Mouse (Mus musculus) midbrain, embryonic 10.5 days (tissue): ENCODE results near the gene Fto. TPM values are rescaled to one million over a fixed set of nuclear protein-coding genes. Genes with fewer than 3 reads are reported as not detected.

Source experiments
- DNase-seq: peaks from one replicate; pipeline ENCODE4 v3.0.0-alpha.2; 2017; ENCODE audit warnings: low spot score
- H3K27ac ChIP-seq: fragments of 300-500 bp; sonication (generic); replicated peaks from 2 replicates; pipeline ENCODE4 v1.5.1; 2016; ENCODE audit warnings: mild to moderate bottlenecking
- H3K27me3 ChIP-seq: fragments of 300-500 bp; sonication (generic); 2 replicates; pipeline ENCODE4 v1.6.1; 2016; ENCODE audit warnings: low read depth, mild to moderate bottlenecking; ENCODE audit not compliant: poor library complexity, severe bottlenecking
- H3K36me3 ChIP-seq: fragments of 300-500 bp; sonication (generic); 2 replicates; pipeline ENCODE4 v1.6.1; 2016; ENCODE audit warnings: mild to moderate bottlenecking, moderate library complexity
- H3K4me1 ChIP-seq: fragments of 300-500 bp; sonication (generic); 2 replicates; pipeline ENCODE4 v1.6.1; 2016
- H3K4me3 ChIP-seq: fragments of 300-500 bp; sonication (generic); 2 replicates; pipeline ENCODE4 v1.5.1; 2016; ENCODE audit warnings: mild to moderate bottlenecking, moderate library complexity
- H3K9me3 ChIP-seq: fragments of 300-500 bp; sonication (generic); replicated peaks from 2 replicates; pipeline ENCODE4 v1.6.1; 2016; ENCODE audit warnings: mild to moderate bottlenecking
- WGBS: fragments of 180-500 bp; shearing (Covaris S2); methylation state at CpG from one replicate; pipeline ENCODE4 v1.1.7; 2016; 5-methylcytosine and 5-hydroxymethylcytosine counted together
- polyA plus RNA-seq: library from polyadenylated mRNA; unstranded; fragments of >200 nt; fragmentation: Nextera tagmentation; extraction: Ambion mirVana; gene quantifications from 2 replicates; pipeline ENCODE4 v1.2.1, GENCODE M21; 2016

The Fto gene
- polyA plus RNA-seq, 1 experiment from 2014 or later = 91.3 TPM

DNA sequence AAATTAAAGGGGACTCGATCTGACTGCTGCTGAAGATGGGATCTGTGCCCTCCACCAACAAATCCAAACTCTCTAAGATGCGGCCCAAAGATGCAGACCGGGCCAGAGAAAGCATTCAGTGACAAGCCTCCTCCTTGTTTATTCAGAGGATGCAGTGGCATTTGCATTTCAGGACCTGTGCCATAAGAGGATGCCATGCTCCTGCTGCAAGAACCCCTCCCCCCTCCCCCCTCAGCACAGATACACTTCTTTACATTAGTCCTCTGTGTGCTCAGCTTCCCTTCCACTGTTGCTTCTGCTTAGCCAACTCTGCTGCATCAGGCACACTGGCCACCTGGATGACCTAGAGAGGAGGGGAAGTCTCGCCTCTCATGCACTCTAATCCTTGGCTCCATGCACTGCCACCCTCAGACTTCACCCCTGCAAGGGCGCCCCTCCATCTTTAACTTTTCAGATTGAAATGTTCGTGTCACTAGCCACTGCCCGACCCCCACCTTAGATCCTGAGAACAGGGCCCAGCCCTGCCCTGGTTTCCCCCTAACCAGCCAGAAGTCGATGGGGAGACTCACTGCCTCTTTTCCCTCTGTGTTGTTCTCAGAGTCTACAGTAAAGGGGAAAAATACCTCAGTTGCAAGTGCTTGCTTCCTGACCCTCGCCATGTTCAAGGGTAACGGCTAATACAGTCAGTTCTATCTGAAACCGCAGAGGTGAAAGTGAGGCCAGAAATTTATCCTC is 14.3 kb downstream of the Fto start:
- H3K36me3 ChIP-seq = peaks cover 24% of the 10 kb centered on the region
- H3K27ac ChIP-seq = no peak overlapping the region
- no peak for DNase-seq
- WGBS = 85% methylated on average over 11 of the region's 11 CpGs
- no peak overlapping the region for H3K4me3 ChIP-seq
- no peaks in the 10 kb centered on the region for H3K27me3 ChIP-seq
- H3K4me1 ChIP-seq = peaks cover 78% of the 10 kb centered on the region
- no peaks in the 10 kb centered on the region for H3K9me3 ChIP-seq

DNA sequence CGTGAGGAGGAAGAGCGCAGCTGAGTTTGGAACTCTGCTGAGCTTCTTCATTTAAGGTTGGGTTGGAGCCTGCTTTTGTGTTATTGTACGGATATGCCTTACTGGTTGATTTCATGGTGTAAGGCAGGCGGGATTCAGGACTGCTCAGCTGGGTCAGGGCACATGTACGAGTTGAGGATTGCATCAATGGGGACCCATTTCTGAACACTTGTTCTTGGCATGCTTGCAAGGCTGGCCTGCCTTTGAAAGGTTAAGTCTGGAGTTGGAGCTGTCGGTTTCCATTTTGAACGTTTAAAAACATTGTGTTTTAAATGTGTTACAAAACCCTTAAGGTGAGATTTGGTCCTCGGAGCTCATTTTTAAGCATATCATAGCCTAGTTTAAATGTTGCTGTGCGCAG is 15.7 kb downstream of the Fto start:
- peaks cover 68% of the 10 kb centered on the region for H3K4me1 ChIP-seq
- 82% methylated on average over 9 of the region's 9 CpGs for WGBS
- DNase-seq = no peak

GRCm38 (mm10) chr8:91329461-91329850 is 16.1 kb downstream of the Fto start:
- H3K4me1 ChIP-seq = peaks cover 64% of the 10 kb centered on the region
- WGBS = 43% methylated on average over 6 of the region's 6 CpGs
- no peak for DNase-seq

More for the DNA sequence above, 15.7 kb downstream of the Fto start:
- H3K27ac ChIP-seq = peak overlapping the region; percentile 63; the same call in 1 of the 2 replicates
- H3K36me3 ChIP-seq = peaks cover 24% of the 10 kb centered on the region
- H3K4me3 ChIP-seq = no peak overlapping the region
- no peaks in the 10 kb centered on the region for H3K9me3 ChIP-seq
- H3K27me3 ChIP-seq = no peaks in the 10 kb centered on the region

DNA sequence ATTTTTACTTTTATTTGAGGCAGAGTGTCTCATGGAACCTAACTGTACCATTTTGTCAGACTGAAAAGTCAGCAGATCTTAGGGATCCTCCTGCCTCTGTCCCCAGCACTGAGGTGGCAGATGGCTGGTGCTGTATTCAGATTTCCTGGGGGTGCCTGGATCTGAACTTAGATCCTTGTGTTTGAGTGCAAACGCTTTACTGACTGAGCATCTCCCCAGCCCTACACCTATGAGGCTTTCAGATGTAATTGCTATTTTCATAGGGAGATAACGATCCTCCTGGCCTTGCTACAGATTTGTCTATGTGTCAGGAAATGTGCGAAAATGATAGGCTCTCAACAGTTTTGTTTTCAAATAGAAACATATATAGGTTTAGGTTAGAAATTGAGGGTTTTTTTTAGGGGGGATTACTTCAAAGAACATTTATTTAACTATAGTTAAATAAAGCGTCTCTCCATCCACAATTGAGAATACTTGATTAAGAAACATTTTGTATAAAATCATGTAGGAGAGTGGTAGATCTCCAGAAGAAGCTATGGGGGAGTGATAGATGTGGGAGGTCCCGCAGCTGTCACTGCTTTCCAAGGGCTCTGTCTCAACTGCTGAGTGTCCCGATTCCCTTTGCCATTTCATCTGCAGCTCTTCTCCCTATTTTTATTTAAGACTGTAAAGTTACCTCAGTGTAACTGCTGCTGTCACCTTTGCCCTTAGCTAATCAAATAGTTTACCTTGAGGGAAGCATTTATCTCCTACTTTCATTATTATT is 25.2 kb downstream of the Fto start:
- 91% methylated on average over 6 of the region's 6 CpGs for WGBS
- peaks cover 36% of the 10 kb centered on the region for H3K4me1 ChIP-seq
- peaks cover 15% of the 10 kb centered on the region; the same call in 1 of the 2 replicates for H3K9me3 ChIP-seq
- no peak for DNase-seq
- H3K27me3 ChIP-seq = no peaks in the 10 kb centered on the region
- H3K27ac ChIP-seq = no peak overlapping the region
- no peak overlapping the region for H3K4me3 ChIP-seq
- H3K36me3 ChIP-seq = peaks cover 17% of the 10 kb centered on the region

More at GRCm38 (mm10) chr8:91329461-91329850, 16.1 kb downstream of the Fto start:
- no peaks in the 10 kb centered on the region for H3K27me3 ChIP-seq
- H3K4me3 ChIP-seq = no peak overlapping the region
- H3K36me3 ChIP-seq = peaks cover 26% of the 10 kb centered on the region
- H3K9me3 ChIP-seq = peaks cover 2% of the 10 kb centered on the region; the same call in 1 of the 2 replicates
- peak overlapping the region; percentile 63 for H3K27ac ChIP-seq

DNA sequence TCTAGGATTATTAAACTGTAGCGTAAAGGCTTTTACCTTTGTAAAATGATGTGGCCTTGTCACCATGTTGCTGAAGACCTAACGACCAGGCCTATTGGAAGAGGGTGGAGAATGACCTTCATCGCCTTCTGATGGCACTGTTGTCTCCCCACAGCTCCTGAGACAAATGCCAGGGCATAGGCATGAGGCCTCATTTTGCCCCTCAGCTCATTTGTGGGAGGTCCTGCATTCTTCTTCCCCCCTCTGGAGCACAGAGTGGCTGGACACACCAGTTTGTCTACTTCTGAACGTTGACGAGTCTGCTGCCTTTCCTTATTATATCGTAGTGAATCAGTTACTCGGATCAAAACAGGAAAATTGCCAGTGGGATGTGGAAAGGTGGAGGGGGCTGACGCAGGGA is 26.3 kb downstream of the Fto start:
- H3K27me3 ChIP-seq = no peaks in the 10 kb centered on the region
- WGBS = 95% methylated on average over 8 of the region's 8 CpGs
- peaks cover 43% of the 10 kb centered on the region for H3K4me1 ChIP-seq
- peaks cover 11% of the 10 kb centered on the region; the same call in 1 of the 2 replicates for H3K9me3 ChIP-seq
- DNase-seq = no peak
- H3K4me3 ChIP-seq = no peak overlapping the region
- H3K27ac ChIP-seq = 0 out of 2 replicates have a peak overlapping the region, but pooled peaks have one; percentile 28
- peaks cover 13% of the 10 kb centered on the region for H3K36me3 ChIP-seq

DNA sequence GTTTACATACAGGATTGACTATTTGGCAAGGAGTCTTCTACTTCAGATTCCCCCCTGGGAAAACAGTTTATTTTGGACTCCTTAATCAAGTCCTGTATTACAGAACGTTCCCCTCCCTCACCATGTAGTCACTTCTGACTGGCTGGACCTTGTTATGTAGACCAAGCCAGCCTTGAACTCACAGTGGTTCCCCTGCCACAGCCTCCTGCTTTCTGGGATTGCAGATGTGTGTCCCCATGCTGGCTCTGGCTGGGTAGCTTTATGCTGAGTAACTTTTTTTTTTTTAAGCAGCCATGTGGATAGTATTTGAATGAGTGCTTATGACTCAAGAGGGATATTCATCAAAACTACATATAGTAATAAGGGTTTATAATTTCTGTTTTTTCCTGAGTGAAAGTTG is 27.4 kb downstream of the Fto start:
- H3K4me1 ChIP-seq = peaks cover 43% of the 10 kb centered on the region
- no peak overlapping the region for H3K4me3 ChIP-seq
- H3K36me3 ChIP-seq = peaks cover 8% of the 10 kb centered on the region; the same call in 1 of the 2 replicates
- no peak for DNase-seq
- 84% methylated on average over 1 of the region's 1 CpGs for WGBS
- no peak overlapping the region for H3K27ac ChIP-seq
- H3K9me3 ChIP-seq = peaks cover 9% of the 10 kb centered on the region; the same call in 1 of the 2 replicates
- H3K27me3 ChIP-seq = no peaks in the 10 kb centered on the region

DNA sequence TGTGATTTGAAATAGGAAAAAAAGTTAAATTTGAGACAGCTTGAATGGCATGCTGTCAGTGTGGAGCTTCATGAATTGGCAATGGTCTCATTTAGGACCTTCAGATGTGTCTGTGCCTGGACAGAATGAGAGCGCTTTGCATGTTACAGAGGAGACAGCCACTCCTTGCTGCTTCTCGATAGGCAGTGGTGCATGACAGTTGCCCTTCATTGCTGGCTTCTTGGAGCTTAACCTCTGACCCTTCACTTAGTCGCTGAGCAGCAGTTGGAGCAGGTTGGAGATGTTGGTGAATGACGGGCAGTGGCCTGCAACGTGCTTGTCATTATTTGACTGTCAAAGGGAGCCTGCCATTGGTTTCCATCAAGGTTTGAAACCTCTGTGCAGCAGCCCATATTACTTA is 28.9 kb downstream of the Fto start:
- Histone ChIP-seq H3K27me3 (no peaks in the 10 kb centered on the region), H3K27ac (no peak overlapping the region), H3K4me1 (peaks cover 43% of the 10 kb centered on the region), H3K36me3 (0 out of 2 replicates have a peak, but pooled peaks cover 3% of the 10 kb centered on the region), H3K9me3 (no peaks in the 10 kb centered on the region), H3K4me3 (no peak overlapping the region)
- DNase-seq = peak; percentile 69
- 12% methylated on average over 5 of the region's 5 CpGs for WGBS

DNA sequence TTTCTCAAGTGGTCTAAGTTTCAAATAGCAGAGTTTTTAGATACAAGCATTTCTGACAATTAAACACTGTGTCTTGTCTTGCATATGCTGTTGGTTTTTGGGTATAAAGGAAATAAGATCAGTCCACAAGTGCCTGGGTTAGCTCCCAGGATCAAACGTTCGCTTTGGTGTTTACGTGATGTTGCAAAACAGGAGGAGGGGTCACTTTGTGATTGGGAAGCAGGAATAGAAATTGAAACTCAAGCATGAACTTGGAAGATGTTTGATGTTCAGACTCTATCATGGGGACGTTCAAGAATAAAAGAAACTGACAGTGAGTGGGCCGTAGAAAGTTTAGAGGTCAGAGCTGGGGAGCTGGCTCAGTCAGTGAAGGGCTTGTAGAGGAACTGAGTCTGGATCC is 29.5 kb downstream of the Fto start:
- Histone ChIP-seq H3K27me3 (no peaks in the 10 kb centered on the region), H3K36me3 (no peaks in the 10 kb centered on the region), H3K4me3 (no peak overlapping the region), H3K27ac (no peak overlapping the region), H3K4me1 (peaks cover 43% of the 10 kb centered on the region), H3K9me3 (no peaks in the 10 kb centered on the region)
- DNase-seq = no peak
- 75% methylated on average over 5 of the region's 5 CpGs for WGBS

- no peaks in the 10 kb centered on the region for H3K27me3 ChIP-seq
- no peak overlapping the region for H3K4me3 ChIP-seq
- peaks cover 3% of the 10 kb centered on the region for H3K36me3 ChIP-seq
- no peak overlapping the region for H3K27ac ChIP-seq
- 92% methylated on average over 11 of the region's 11 CpGs for WGBS
- no peak for DNase-seq
- no peaks in the 10 kb centered on the region for H3K9me3 ChIP-seq
- H3K4me1 ChIP-seq = peaks cover 38% of the 10 kb centered on the region
Observed at GRCm38 (mm10) chr8:91344659-91345058, 31.3 kb downstream of the Fto start.

DNA sequence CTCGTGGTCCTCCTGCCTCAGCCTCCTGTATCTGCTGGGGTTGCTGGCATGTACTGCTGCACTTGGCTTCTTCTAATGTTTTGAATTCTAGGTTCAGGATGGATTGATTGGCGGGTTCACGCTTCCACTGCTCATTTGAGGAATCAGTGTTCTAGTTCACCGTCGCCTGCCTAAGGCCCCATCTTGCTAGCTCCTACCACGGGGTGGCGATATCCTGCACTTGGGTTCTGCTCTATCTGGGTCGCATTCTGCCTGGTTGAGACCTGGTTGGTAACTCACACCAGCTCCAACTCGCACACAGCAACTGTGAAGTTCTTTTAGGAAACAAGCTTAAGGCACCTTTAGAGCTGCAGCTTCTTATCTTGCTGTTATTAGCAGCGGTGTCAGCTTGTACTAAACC is 33.8 kb downstream of the Fto start:
- Histone ChIP-seq H3K27me3 (no peaks in the 10 kb centered on the region), H3K9me3 (no peaks in the 10 kb centered on the region), H3K4me1 (peaks cover 26% of the 10 kb centered on the region), H3K27ac (no peak overlapping the region), H3K4me3 (no peak overlapping the region), H3K36me3 (peaks cover 10% of the 10 kb centered on the region)
- WGBS = 90% methylated on average over 10 of the region's 10 CpGs
- no peak for DNase-seq

DNA sequence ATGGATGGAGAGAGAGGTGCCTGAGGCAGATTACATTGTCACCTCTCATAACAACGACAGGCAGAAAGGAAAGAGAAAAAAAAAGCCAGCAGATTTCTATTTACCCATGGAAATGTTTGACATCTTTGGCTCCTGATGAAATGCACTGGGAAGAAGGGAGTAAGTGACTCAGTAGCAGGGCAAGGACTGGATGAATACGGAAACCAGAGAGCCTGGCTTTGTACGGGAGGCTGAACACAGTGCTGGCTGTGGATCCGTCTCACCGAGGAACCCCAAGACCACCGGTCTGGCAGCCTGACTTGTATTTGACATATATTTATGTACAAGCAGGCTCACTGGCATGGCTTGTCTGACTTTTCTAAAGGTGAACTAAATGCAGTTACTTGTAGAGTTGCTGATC is 34.3 kb downstream of the Fto start:
- H3K4me3 ChIP-seq = no peak overlapping the region
- H3K27me3 ChIP-seq = no peaks in the 10 kb centered on the region
- WGBS = 92% methylated on average over 6 of the region's 6 CpGs
- no peak overlapping the region for H3K27ac ChIP-seq
- peaks cover 10% of the 10 kb centered on the region for H3K36me3 ChIP-seq
- H3K9me3 ChIP-seq = no peaks in the 10 kb centered on the region
- peaks cover 22% of the 10 kb centered on the region for H3K4me1 ChIP-seq
- no peak for DNase-seq

- no peaks in the 10 kb centered on the region for H3K9me3 ChIP-seq
- H3K27ac ChIP-seq = no peak overlapping the region
- 90% methylated on average over 7 of the region's 7 CpGs for WGBS
- H3K36me3 ChIP-seq = peaks cover 10% of the 10 kb centered on the region
- H3K4me1 ChIP-seq = peaks cover 9% of the 10 kb centered on the region
- no peak overlapping the region for H3K4me3 ChIP-seq
- H3K27me3 ChIP-seq = no peaks in the 10 kb centered on the region
- no peak for DNase-seq
Observed at GRCm38 (mm10) chr8:91349816-91350215, 36.5 kb downstream of the Fto start.

- no peak overlapping the region for H3K27ac ChIP-seq
- no peaks in the 10 kb centered on the region for H3K27me3 ChIP-seq
- no peak overlapping the region for H3K4me3 ChIP-seq
- H3K36me3 ChIP-seq = peaks cover 10% of the 10 kb centered on the region
- H3K4me1 ChIP-seq = peaks cover 17% of the 10 kb centered on the region
- DNase-seq = no peak
- 84% methylated on average over 7 of the region's 7 CpGs for WGBS
- no peaks in the 10 kb centered on the region for H3K9me3 ChIP-seq
Observed at GRCm38 (mm10) chr8:91350628-91351027, 37.3 kb downstream of the Fto start.
